Mouse (Mus musculus) retina, adult 2 months (tissue): ENCODE measurements at regions not wholly inside any gene's neighbourhood (a gene's known extent, or its start where the extent isn't known, plus 50 kb on each side); places are given as distances from the start of the nearest gene placed in this dataset.
"Not testable (repeated sequence)": the region's sequence is repeated elsewhere in the genome, so short reads cannot be mapped to it uniquely, and the experiment has no call there.

Experiments
- DNase-seq: peaks from one replicate; pipeline ENCODE4 v3.0.0-alpha.2; 2012; ENCODE audit warnings: low read depth, low spot score

GRCm38 (mm10) chr6:31011407-31012020 lies 52.6 kb upstream of the Klf14 start:
- no peak for DNase-seq

GRCm38 (mm10) chr6:31016566-31016965 lies 57.7 kb upstream of the Klf14 start:
- DNase-seq, result no peak

- no peak for DNase-seq
Measured at GRCm38 (mm10) chr6:31021776-31022175, 62.9 kb upstream of the Klf14 start.

- DNase-seq, result no peak
Measured at GRCm38 (mm10) chr6:31029777-31030176, 70.9 kb upstream of the Klf14 start.

GRCm38 (mm10) chr6:31031022-31031421 lies 72.1 kb upstream of the Klf14 start:
- DNase-seq, result no peak

GRCm38 (mm10) chr6:31032147-31032546 lies 73.3 kb upstream of the Klf14 start:
- no peak for DNase-seq

- DNase-seq, result peak; percentile 43
Measured at GRCm38 (mm10) chr6:31032980-31033608, 74.2 kb upstream of the Klf14 start.

- no peak for DNase-seq
Measured at GRCm38 (mm10) chr6:31034796-31035195, 75.9 kb upstream of the Klf14 start.

GRCm38 (mm10) chr6:31037801-31038395 lies 79.0 kb upstream of the Klf14 start:
- no peak for DNase-seq

- not testable (repeated sequence) for DNase-seq
Measured at GRCm38 (mm10) chr6:31038445-31038844, 79.6 kb upstream of the Klf14 start.

- DNase-seq, result no peak
Measured at GRCm38 (mm10) chr6:31039485-31039884, 80.6 kb upstream of the Klf14 start.

- DNase-seq, result no peak
Measured at GRCm38 (mm10) chr6:31040783-31041182, 81.9 kb upstream of the Klf14 start.

GRCm38 (mm10) chr6:31043368-31043767 lies 84.5 kb upstream of the Klf14 start:
- DNase-seq, result no peak

GRCm38 (mm10) chr6:31043919-31044318 lies 85.0 kb upstream of the Klf14 start:
- DNase-seq, result no peak

GRCm38 (mm10) chr6:31046197-31046596 lies 87.3 kb upstream of the Klf14 start:
- DNase-seq, result no peak

GRCm38 (mm10) chr6:31048920-31049576 lies 90.2 kb upstream of the Klf14 start:
- DNase-seq, result no peak

- DNase-seq, result no peak
Measured at GRCm38 (mm10) chr6:31050831-31051230, 92.0 kb upstream of the Klf14 start.

- no peak for DNase-seq
Measured at GRCm38 (mm10) chr6:31051771-31052170, 92.9 kb upstream of the Klf14 start.

- no peak for DNase-seq
Measured at GRCm38 (mm10) chr6:31053003-31053402, 94.1 kb upstream of the Klf14 start.

- DNase-seq, result no peak
Measured at GRCm38 (mm10) chr6:31056786-31057566, 98.1 kb upstream of the Klf14 start.

GRCm38 (mm10) chr6:31058299-31058698 lies 99.4 kb upstream of the Klf14 start:
- no peak for DNase-seq

GRCm38 (mm10) chr6:31058961-31059360 lies 100.1 kb upstream of the Klf14 start:
- DNase-seq, result no peak
